Mouse (Mus musculus): ENCODE measurements around the gene Rhox9.
"Not testable (repeated sequence)": the region's sequence is repeated elsewhere in the genome, so short reads cannot be mapped to it uniquely, and the experiment has no call there.

Gene Rhox9

GRCm38 (mm10) chrX:37901670-37902069 lies at the start of gene Rhox9:
Rhox9 (minus strand) TSS chrX:37901770.
- not testable (repeated sequence) for DNase-seq

- peak in 1 of 2 experiments; percentile 6 for DNase-seq
These were observed 14.7 kb upstream of the Rhox9 start for GRCm38 (mm10) chrX:37916311-37916710.

- peak; percentile 2 to 11 for DNase-seq
These were observed 7.0 kb upstream of the Rhox9 start for GRCm38 (mm10) chrX:37908581-37908980.

GRCm38 (mm10) chrX:37903727-37904126 lies 2.2 kb upstream of the Rhox9 start:
- DNase-seq: peak; percentile 2 to 8

- DNase-seq: not testable (repeated sequence)
These were observed 4.4 kb downstream of the Rhox9 start, which contains the start of gene Rhox7b for GRCm38 (mm10) chrX:37897132-37897531. Rhox7b (minus strand) TSS chrX:37897232.

- DNase-seq: no peak
These were observed 22.7 kb downstream of the Rhox9 start, which contains the start of gene Rhox8 for GRCm38 (mm10) chrX:37878844-37879243. Rhox8 (minus strand) TSS chrX:37878944.

- no peak for DNase-seq
These were observed 29.9 kb downstream of the Rhox9 start for GRCm38 (mm10) chrX:37871641-37872040.

Data from cerebellum, postnatal 10 days (tissue).